Mouse (Mus musculus): ENCODE data around the gene Ap2m1.

Ap2m1 gene

GRCm38 (mm10) chr16:20530941-20531340 is 4.3 kb upstream of the Ap2m1 start:
- no peak for DNase-seq (ENCODE audit: low spot score)

GRCm38 (mm10) chr16:20534617-20535295 is 522 bp upstream of the Ap2m1 start:
- no peak for DNase-seq (ENCODE audit: low spot score)

DNA sequence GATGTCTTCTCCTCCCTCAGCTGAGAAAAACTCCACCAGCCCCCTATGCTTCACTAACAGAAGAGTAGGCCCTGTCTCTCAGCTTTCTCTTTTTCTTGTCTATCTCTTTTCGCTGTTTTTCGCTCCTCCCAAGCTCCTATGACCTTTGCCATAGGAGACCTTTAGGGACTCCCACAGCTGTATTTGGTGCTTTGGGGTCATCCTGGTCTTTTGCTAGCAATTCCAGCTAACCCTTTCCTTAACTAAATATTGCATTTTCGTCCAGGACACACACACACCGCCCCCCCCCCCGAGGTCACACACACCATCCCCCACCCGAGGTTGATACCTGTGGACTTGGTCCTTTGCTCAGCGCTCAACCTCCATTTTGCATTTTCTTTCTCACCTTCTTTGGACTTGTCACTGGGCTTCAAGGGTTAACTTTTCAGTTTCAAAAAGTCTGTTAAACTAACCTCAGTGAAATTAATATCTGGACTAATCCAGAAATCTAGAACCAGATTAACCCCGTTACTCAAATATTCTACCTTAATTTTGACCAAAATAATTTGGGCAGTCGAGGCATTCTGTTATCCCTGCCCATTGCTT is 895 bp downstream of the Ap2m1 start:
- no peak for DNase-seq (ENCODE audit: low spot score)

DNA sequence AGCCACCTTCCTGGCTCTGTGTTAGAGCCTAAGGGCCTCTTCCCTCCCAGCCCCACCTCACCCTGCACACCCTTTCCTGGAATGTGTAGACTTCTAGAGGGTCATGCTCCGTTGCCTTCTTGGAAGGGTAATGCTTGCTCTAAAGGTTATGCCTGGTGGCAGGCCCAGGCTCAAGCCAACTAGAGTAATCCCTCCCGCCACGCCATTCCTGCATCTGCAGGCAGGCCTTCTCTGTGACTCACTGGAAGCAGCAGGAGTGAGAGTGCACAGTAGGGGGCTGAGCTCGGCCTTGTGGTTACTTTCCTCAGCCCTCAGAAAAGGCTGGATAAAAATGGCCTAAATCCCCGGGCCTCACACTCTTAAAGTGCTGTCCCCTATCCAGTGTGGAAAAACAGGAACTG is 1.8 kb downstream of the Ap2m1 start:
- DNase-seq (ENCODE audit: low spot score): peak; percentile 23

DNA sequence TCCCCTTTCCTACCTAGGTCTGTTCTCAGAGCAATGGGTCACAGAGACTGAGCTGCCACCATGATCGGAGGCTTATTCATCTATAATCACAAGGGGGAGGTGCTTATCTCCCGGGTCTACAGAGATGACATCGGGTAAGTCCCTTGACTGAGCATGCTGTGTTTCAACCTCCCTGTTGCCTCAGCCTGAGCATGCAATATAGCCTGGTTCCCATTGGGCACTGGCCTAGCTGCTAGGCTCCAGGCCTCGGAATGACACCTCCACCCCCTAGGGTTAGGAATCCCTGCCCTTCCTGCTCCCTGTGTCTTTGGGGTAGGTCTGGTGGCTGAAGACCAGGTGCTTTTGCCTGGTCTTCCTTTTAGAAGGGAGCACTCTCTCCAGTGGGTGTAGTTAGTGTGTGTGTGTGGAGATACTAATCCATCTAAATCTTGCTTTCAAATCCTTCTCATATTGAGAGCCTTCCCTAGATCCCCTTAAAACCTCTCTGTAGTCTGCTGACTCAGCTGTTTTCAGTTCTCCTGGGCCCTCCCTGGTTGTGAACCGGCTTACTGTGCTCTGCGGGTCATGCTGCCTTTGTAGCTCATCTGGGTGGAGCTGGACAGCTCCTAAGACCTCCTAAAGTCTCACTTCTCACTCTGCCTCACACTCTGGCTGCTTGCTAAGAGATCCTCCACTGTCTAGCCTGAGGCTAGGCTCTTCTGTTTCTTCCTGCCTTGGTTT is 2.5 kb downstream of the Ap2m1 start:
- DNase-seq (ENCODE audit: low spot score): no peak

- DNase-seq (ENCODE audit: low spot score): no peak
Measured at GRCm38 (mm10) chr16:20539649-20540048, 4.4 kb downstream of the Ap2m1 start.

- DNase-seq (ENCODE audit: low spot score): no peak
Measured at GRCm38 (mm10) chr16:20540438-20540837, 5.2 kb downstream of the Ap2m1 start.

GRCm38 (mm10) chr16:20545696-20546095 is 10.4 kb downstream of the Ap2m1 start:
- no peak for DNase-seq (ENCODE audit: low spot score)

DNA sequence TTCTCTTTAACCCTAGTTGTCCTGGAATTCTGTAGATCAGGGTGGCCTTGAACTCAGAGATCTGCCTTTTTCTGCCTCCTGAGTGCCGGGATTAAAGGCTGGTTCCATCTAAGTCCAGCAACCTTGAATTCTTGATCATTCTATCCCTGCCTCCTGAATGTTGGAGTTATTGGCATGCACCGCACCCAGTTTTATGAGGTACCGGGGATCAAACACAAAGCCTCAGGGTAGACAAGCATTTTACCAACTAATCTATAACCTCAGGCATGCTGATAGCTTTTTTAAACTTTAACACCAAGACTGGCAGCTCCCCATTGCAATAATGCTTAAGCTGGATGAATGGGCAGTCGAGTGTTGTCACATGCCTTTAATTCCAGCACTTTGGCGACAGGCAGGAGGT is 12.1 kb downstream of the Ap2m1 start:
- DNase-seq (ENCODE audit: low spot score): no peak

GRCm38 (mm10) chr16:20548096-20548948 is 13.0 kb downstream of the Ap2m1 start, which contains the start of gene Abcf3:
Abcf3 (plus strand) TSS chr16:20548577.
- peak; percentile 95 for DNase-seq (ENCODE audit: low spot score)

DNA sequence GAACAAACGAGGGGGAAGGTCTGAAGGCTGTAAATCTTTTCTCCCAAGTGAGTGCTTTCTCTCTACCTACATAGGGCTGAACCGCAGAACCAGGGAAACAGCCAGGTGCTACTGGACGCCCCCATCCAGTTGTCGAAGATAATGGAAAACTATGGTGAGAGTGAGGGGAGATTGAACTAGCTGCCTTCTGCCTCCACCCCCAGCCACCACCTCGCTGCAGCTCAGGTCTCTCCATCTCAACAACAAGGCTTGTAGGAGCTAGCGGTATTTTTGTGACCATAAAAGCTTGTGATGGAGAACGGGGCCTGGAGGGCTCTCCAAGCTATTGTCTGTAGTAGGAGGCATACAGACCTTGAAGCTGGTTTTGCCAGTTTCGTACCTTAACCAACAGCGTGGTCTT is 13.9 kb downstream of the Ap2m1 start:
- DNase-seq (ENCODE audit: low spot score): no peak

DNA sequence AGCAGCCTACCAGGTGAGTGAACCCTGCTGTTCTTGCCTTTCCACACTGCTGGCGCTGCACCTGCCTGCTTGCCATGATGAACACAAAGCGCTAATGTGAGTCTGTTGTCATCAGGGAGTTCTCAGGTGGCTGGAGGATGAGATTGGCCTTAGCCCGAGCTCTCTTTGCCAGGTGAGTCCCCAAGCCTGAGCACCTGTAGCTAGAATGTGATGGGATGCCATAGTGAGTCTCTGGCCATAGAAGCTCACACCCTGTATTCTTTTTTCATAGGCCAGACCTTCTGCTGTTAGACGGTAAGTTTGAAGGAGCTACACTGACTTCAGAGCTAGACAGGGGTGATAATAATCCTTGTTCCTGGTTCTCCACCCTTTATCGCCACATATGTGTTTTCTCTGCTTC is 16.4 kb downstream of the Ap2m1 start:
- no peak for DNase-seq (ENCODE audit: low spot score)

DNA sequence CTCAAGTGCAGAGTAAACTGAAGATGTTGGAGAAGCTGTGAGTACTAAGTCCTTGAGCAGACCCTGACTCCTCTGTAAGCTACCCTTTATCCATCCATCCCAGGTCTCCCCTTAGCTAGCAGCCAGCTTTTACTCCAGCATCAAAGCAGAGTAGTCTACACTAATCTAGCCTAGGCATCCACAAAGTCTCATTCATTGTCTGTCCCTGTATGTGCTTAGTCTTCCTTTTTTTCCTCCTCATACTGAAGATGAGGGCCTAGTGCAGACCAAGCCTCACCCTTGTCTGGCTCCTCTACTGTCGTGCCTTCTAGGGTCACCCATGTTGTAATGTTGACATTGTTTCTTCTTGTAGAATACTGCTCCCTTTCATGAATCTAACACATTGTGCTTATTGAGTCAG is 17.3 kb downstream of the Ap2m1 start:
- DNase-seq (ENCODE audit: low spot score): no peak

- DNase-seq (ENCODE audit: low spot score): no peak
Measured at GRCm38 (mm10) chr16:20555000-20555399, 19.7 kb downstream of the Ap2m1 start.

DNA sequence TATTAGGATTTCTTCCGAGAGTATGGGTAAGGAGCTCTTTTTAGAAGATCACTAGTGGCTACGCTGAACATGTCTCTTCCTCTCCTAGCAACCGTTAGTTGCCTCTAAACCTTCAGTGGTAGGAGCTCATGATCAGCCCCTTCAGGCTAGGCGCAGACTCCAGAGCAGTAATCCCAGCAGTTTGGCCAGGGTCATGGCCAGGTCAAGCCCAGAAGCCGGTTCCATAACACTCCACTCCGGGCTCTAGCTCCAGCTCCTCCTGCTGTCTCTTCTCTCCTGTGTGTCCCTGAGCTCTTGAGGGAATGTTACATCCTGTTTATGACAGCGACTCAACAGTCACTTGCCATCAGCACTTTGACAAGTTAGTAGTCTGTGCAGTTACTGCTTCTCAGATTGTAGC is 22.1 kb downstream of the Ap2m1 start:
- no peak for DNase-seq (ENCODE audit: low spot score)

GRCm38 (mm10) chr16:20565075-20565474 is 29.8 kb downstream of the Ap2m1 start:
- DNase-seq (ENCODE audit: low spot score): no peak

DNA sequence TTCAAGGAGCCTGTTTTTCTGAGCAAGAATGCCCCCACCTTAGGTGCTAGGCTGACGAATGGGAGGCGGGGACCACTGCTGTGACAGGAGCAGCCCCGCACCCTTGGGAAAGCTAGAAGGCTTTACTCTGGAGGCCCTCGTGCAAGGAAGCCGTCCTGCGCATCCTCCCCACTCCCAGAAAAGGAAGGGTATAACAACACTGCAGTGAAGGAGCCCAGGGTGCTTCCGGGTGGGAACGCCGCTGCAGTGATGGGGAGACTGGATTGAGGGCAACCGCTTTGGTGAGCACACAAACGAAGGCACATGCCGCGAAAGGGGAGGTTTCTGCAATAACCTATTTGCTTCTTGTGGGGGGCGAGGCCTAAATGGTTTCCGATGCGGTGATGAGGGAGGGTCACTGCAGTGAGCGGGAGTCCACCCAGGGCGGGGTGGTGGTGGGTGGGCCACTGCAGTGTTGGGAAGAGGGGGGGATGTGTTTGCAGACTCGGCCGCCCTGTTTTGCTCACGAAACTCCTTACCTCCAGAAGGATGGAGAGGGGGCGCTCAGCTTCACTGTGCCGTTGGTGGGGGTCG is 54.2 kb downstream of the Ap2m1 start, which contains the start of gene Vwa5b2:
Gene Vwa5b2 (plus strand): TSS at position 106 of the 573 bp plus-strand sequence.
- no peak for DNase-seq (ENCODE audit: low spot score)

DNA sequence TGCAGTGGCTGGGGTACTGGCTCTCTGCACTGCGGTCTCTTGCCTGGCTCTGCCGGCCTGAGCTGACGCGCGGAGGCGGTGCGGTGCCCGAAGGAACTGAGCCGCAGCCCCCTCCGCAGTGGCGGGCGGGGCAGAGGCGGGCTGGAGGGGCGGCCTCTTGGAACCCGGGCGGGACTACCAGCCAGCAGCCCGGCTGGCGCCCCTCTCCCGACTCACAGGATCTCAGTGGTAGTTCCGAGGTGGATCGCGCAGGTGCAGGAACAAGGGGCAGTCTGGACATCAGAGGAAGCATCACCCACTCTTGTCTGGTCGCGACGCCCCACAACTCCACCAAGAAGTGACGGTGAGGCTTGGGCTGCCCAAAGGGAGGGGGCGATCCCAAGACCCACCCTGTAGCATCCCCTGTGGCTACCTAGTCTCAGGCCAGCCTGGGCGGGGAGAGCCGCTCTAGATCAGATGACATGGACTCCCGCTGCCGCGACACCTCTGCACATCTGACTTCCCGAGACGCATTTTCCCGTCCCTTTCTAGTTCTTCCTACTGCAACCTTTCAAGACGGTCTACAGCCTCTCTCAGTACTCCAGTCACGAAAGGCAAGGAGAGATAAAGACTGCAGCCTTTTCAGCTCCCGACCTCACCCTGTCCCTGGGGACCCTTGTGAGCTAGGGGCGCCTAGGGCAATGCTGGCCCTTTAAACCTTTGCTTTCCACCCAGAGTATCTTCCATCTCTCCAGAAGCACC is 54.8 kb downstream of the Ap2m1 start:
- no peak for DNase-seq (ENCODE audit: low spot score)

- no peak for DNase-seq (ENCODE audit: low spot score)
Measured at GRCm38 (mm10) chr16:20590680-20591038, 55.4 kb downstream of the Ap2m1 start.

GRCm38 (mm10) chr16:20591076-20591705 is 55.9 kb downstream of the Ap2m1 start:
- DNase-seq (ENCODE audit: low spot score): no peak
